Mouse (Mus musculus): ENCODE measurements around the gene Ryk. TPM values are rescaled to one million over a fixed set of nuclear protein-coding genes. Genes with fewer than 3 reads are reported as not detected.

Ryk gene
- total and polyA plus RNA-seq, 2 experiments from 2014 or later, result 9.3 to 47.7 TPM

DNA sequence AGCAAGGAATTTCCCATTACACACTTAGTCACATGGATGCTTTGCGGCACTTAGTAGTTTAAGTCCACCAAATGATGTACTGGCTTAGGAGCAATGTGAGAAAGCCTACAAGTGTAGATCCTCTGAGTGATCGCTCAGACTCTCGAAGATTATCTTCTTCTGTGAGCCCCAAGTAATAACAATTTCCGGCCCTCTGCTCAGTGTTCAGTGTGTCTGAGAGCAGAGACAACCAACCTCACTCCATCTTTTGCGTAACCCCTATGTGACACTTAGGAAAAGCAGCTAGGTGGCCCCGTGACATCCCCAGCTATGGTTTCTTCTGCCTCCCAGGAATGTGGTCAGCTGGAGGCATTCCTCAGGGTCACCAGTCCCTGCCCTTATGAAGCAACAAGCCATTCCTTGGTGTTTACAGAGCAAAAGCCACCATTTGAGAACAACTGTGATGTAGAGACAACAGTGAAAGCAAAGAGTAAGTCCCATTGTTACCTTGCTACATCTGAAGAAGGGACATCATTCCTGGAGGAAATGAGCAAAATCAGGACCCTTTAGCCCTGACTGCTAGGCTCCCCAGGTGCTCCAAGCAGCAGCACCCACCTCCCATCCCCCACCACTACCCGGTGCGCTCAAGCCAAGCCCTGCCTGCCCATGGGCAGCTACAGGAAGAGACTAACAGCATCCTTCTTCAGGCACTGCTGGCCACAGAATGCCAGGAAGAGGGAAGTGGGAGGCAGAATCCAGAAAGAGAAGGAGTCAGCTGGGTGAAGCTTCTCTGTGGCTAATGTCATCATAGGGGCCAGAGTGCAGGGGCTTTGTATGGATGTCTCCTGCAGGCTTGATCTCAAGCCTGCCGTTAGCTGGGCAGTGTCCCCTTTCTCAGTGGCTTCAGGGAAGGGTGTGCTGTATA is 116.6 kb downstream of the Ryk start:
- Histone ChIP-seq H3K27ac (no peak overlapping the region), H3K27me3 (ENCODE audit: insufficient read depth, low read length) (no peaks in the 10 kb centered on the region), H3K36me3 (ENCODE audit: insufficient read depth, low read length) (no peaks in the 10 kb centered on the region), H3K4me3 (ENCODE audit: low read length) (no peak overlapping the region), H3K9me3 (ENCODE audit: low read length) (peaks cover 3% of the 10 kb centered on the region; the same call in 1 of the 2 replicates), H3K4me2 (ENCODE audit: low read depth, low read length) (no peak overlapping the region), H3K4me1 (ENCODE audit: insufficient read depth, low read length) (no peaks in the 10 kb centered on the region), H3K9ac (replicated peaks; ENCODE audit: low read length) (no peak overlapping the region)
- no peak for TF ChIP-seq CTCF (IDR thresholded peaks at IDR 0.05; ENCODE audit: low read depth)
- WGBS, result 93% methylated on average over 9 of the region's 9 CpGs
- no peak for DNase-seq (ENCODE audit: low spot score)
- no peak for ATAC-seq

DNA sequence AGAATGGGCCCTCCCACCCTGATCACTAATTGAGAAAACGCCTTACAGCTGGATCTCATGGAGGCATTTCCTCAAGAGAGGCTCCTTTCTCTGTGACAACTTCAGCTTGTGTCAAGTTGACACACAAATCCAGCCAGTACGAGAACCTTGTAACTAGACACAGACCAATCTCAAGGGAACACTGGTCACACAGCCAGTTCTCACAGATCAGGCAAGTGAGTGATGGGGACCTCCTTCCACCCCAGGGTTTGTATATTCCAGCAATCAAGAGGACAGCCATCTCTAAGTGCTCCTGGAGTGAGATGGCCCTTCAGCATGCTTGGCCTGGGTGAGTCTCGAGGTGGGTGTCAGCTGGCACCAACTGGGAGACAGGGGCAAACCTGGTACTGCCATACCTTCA is 121.1 kb downstream of the Ryk start:
- no peak for TF ChIP-seq CTCF (IDR thresholded peaks at IDR 0.05; ENCODE audit: low read depth)
- WGBS, result 89% methylated on average over 3 of the region's 3 CpGs
- Histone ChIP-seq H3K36me3 (ENCODE audit: insufficient read depth, low read length) (no peaks in the 10 kb centered on the region), H3K4me2 (ENCODE audit: low read depth, low read length) (no peak overlapping the region), H3K4me3 (ENCODE audit: low read length) (no peak overlapping the region), H3K27ac (no peak overlapping the region), H3K27me3 (ENCODE audit: insufficient read depth, low read length) (no peaks in the 10 kb centered on the region), H3K9me3 (ENCODE audit: low read length) (peaks cover 3% of the 10 kb centered on the region; the same call in 1 of the 2 replicates), H3K9ac (replicated peaks; ENCODE audit: low read length) (no peak overlapping the region), H3K4me1 (ENCODE audit: insufficient read depth, low read length) (no peaks in the 10 kb centered on the region)
- no peak for ATAC-seq
- no peak for DNase-seq (ENCODE audit: low spot score)

Other genes with a start within 250 kb of the Ryk start
- gene Anapc13, start 208.6 kb upstream of the Ryk start, total RNA-seq (2014; rRNA removed), result 14.3 and 22.0 TPM in 2 replicates
- gene Anapc13, start 208.6 kb upstream of the Ryk start, polyA plus RNA-seq (2015; fragmentation: Nextera tagmentation; extraction: Ambion mirVana), result 170 and 191 TPM in 2 replicates
- 6.0 and 15.3 TPM in 2 replicates for gene Cep63, start 208.4 kb upstream of the Ryk start, total RNA-seq (2014; rRNA removed)
- gene Cep63, start 208.4 kb upstream of the Ryk start, polyA plus RNA-seq (2015; fragmentation: Nextera tagmentation; extraction: Ambion mirVana), result 33.7 and 37.7 TPM in 2 replicates
- gene Amotl2, start 118.2 kb upstream of the Ryk start, total RNA-seq (2014; rRNA removed), result 116 and 162 TPM in 2 replicates
- gene Amotl2, start 118.2 kb upstream of the Ryk start, polyA plus RNA-seq (2015; fragmentation: Nextera tagmentation; extraction: Ambion mirVana), result 27.3 and 31.0 TPM in 2 replicates
- 6.3 and 6.4 TPM in 2 replicates for gene Slco2a1, start 153.8 kb downstream of the Ryk start, total RNA-seq (2014; rRNA removed)
- 3.9 and 4.8 TPM in 2 replicates for gene Slco2a1, start 153.8 kb downstream of the Ryk start, polyA plus RNA-seq (2015; fragmentation: Nextera tagmentation; extraction: Ambion mirVana)

All from hindbrain, postnatal 0 days (tissue).